Mouse (Mus musculus): ENCODE results near the gene Gm45140.

DNA sequence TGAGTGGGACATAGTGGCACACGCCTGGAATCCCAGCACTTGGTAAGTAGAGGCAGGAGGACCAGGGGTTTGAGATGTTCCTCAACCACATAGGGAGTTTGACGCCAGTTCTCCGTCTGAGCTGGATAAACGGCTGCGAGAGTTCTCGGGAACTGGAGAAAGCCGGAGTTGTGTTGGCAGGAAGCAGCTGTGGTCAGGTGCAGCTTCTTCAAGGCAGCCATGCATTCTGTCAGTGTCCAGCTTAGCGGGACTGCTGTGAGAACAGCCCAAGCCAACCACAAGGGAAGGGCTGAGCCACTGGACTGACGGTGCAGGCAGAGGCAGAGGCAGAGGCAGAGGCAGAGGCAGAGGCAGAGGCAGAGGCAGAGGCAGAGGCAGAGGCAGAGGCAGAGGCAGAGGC, 60.7 kb downstream of the Gm45140 start:
- TF ChIP-seq POLR2A (IDR thresholded peaks at IDR 0.05; ENCODE audit: borderline replicate concordance, control insufficient read depth, low read depth, low read length) (no peak), CTCF (IDR thresholded peaks at IDR 0.05; ENCODE audit: control insufficient read depth, insufficient read depth, low read length) (no peak)
